Mouse (Mus musculus) spleen, embryonic (tissue): ENCODE measurements at regions not wholly inside any gene's neighbourhood (a gene's known extent, or its start where the extent isn't known, plus 50 kb on each side); places are given as distances from the start of the nearest gene placed in this dataset.

Experiments
- CTCF ChIA-PET: fragments of 350-600 bp; sonication (Branson Sonifier 250); formaldehyde crosslinking; loops from one replicate; lab custom pipeline; 2022; lab: Charles Lee

DNA sequence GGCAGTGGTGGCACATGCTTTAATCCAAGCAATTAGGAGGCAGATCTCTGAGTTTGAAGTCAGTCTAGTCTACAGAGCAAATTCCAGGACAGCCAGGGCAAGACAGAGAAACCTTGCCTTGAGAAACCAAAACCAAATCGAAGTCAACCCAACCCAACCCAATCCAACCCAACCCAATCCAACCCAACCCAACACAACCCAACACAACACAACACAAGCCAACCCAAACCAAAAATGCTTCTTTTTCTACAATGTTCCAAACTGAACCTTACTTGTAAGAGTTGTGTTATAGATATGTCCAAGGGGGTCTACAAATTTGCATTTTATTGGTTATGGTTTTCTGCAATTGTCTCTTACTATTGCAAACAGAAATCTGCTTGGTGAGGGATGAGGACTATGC is 52.8 kb upstream of the Chodl start:
- CTCF ChIA-PET: no interaction called here

GRCm38 (mm10) chr16:78859006-78859405 is 71.7 kb upstream of the Chodl start:
- CTCF ChIA-PET: no interaction called here

- CTCF ChIA-PET: no interaction called here
Observed at GRCm38 (mm10) chr16:78830957-78831356, 99.8 kb upstream of the Chodl start.

- CTCF ChIA-PET: no interaction called here
Observed at GRCm38 (mm10) chr16:78827739-78828138, 103.0 kb upstream of the Chodl start.

DNA sequence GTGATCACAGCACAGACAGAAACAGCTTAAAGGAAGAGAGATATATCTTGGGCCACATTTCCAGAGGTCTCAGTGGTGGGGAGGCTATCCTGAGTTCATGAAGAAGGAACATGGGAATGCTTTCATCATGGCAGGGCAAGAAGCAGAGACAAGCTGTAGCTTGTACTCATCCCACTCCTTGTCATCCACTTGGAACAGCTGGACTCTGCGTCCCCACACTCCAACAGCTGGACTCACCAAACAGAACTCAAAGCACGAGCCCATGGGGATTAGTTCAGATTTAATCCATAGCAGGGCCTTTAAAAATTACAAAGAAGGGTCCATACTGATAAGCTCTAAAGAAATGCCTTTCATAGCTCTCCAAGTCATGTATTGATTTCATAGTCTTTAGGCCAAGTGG is 140.7 kb upstream of the Chodl start:
- CTCF ChIA-PET: no interaction called here

DNA sequence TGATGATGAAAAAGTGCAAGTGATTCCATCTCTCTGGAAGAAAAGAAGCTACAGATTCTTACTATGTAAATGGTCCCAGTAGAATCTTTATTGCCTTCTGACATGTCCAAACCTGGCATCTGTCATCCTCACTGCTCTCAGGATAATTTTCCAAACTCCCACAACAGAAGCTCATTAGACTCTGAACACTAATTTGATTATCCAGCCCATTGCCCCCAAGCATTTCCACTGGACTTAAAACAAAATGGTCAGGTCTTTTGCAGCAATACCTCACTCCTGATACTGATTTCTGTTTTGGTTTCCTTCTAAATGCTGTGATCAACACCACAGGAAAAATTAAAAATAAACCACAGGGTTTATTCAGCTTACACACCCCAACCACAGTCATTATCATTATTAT is 171.5 kb upstream of the Chodl start:
- CTCF ChIA-PET: no interaction called here

GRCm38 (mm10) chr16:78737902-78738301 is 161.4 kb upstream of the D16Ertd472e start:
- CTCF ChIA-PET: no interaction called here

- CTCF ChIA-PET: no interaction called here
Observed at GRCm38 (mm10) chr16:78730583-78731501, 154.3 kb upstream of the D16Ertd472e start.

DNA sequence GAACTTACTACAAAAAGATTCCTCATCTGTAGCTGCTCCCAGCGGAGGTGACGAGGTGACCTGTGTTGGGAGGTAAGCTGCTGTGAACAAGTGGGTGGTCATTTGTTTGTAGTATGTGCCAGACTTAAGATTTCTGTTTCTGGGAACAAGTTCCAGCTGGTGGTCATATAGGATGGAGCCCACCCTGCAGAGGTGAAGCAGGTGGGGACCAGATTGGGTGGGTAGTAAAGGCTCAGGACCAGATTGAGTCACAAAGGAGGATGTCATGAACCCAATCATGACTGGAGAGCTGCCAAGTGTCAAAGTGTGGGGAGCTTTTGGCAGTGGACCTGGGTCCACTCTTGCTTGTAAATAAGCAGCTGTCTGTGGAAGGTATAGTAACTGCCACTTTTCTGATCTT is 149.0 kb upstream of the D16Ertd472e start:
- CTCF ChIA-PET: no interaction called here

DNA sequence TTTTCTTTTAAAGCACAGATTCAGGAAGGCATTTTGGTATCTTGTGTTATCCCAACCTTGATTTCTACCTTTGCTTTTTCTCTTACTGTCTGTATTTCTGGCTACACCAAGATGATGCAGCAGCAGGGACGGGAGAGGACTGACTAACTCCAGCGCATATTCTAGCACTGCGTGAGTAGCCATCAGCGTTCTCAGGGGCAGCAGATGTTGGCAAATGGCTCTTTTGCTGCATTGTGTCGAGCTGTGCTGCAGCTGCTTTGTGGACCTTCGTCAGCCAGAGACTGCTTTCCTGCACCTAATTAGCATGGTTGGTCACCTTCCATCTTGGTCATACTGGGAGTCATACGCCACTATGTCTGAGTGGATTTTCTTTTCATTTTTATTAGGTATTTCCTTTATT is 133.4 kb upstream of the D16Ertd472e start:
- CTCF ChIA-PET: no interaction called here

GRCm38 (mm10) chr16:78707566-78707965 is 131.1 kb upstream of the D16Ertd472e start:
- CTCF ChIA-PET: no interaction called here

- CTCF ChIA-PET: no interaction called here
Observed at GRCm38 (mm10) chr16:78707165-78707564, 130.7 kb upstream of the D16Ertd472e start.

DNA sequence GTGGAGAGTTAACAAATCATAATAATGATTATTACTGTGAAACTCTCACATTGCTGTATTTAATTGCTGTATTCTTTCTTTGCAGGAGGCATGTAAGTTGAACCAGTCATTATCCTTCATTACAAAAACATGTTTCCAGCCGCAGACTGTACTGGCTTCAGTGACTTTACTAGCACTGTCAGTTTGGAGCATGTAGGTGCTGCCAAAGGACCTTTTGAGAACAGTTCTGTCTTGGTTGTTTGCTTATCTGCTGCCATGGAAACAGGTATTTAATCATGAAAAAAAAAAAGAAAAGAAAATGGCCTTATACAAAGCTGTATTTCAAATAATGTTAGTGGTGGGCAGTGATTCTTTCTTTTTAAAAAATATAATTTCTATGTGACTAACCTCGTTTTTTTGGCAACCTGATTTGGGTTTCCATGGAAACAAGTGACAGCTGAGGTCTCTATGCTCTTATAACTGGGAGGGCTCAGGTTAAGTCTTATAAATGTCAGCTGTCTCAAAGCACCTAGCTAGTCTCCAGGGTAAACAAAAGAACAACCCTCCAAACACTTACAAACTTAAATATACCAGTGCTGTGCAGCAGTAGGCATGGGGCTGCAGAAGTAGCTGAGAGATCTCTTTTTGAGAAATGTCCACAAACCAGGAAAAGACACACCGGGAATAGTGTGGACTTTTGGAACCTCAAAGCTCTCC is 121.2 kb upstream of the D16Ertd472e start:
- CTCF ChIA-PET: interaction anchor here (0.6 kb wide), 1 partner anchor 186 kb away, joined by 3 read pairs; no protein-coding TSS in a partner anchor

DNA sequence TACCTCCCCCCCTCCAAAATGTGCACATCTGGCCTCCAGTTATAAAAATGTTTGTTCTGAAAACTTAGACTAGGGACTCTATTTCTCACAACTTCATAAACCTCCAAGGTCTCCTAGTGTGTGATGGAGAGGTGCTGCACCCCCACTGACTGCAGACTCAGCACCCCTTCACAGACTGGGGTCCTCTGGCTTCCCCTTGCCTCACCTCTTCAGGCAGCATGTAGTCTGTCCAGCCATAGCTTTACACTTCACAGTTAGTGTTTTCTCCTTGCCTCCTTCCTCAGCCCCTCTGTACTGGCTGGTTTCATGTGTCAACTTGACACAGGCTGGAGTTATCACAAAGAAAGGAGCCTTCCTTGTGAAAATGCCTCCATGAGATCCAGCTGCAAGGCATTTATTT is 111.7 kb upstream of the D16Ertd472e start:
- CTCF ChIA-PET: no interaction called here

- CTCF ChIA-PET: no interaction called here
Observed at GRCm38 (mm10) chr16:78685160-78685559, 108.7 kb upstream of the D16Ertd472e start.

GRCm38 (mm10) chr16:78684031-78684430 is 107.5 kb upstream of the D16Ertd472e start:
- CTCF ChIA-PET: no interaction called here

DNA sequence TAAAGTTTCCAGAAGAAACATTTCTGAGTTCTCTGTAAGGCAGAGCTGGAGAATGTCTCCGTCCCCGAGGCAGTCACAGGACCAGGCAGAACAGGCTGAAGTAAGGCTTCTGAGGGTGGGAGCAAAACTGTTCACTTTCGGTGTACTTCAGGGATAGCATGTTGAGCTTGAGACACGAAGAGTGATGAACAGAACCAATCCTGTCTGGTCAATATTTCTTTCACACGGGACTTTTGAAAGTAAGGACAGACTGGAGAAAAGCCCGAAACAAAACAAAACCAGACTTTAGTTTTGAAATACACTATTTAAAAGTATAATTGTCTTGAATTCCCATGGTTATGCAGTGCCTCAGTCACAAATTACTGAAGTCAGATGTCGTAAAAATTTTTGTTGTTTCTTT is 84.6 kb upstream of the D16Ertd472e start:
- CTCF ChIA-PET: no interaction called here

DNA sequence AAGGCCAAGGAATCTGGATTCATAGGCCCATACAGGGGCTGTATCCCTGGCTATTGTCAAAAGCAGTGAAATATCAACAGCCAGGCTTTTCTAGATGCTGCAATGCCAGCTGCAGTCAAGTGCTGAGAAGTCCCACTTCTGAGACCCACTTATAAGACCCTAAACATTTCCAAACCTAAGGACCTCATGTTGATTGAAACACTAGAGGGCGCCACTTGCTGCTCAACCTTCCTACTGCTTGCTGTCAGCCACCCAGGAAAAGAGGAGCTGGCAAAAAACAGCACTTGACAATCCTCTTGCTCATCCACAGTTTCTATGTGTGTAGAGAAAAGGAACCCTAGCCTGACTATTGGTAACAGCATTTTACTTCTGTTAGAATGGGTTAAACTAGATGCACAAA is 68.2 kb upstream of the D16Ertd472e start:
- CTCF ChIA-PET: no interaction called here

GRCm38 (mm10) chr16:78641717-78642116 is 65.2 kb upstream of the D16Ertd472e start:
- CTCF ChIA-PET: no interaction called here

GRCm38 (mm10) chr16:78641205-78641604 is 64.7 kb upstream of the D16Ertd472e start:
- CTCF ChIA-PET: no interaction called here

DNA sequence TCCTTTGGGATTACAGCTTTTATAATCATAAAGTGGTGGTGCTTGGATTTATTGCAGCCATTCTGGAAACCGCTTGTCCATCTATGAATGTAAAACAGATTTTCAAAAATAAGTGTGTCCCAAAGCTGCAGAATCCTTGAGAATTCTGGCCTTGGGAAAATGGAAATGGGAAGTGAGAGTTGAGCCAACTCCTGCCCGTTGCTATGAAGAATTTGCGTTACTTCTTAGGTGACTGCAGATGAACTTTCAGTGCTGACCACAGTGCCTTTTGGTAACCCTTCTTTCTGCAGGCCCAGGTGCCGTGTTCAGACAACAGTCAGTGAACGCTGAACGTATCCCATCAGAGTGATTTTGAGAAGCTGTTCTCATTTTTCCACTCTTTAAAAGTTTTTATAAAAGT is 60.9 kb upstream of the D16Ertd472e start:
- CTCF ChIA-PET: no interaction called here

- CTCF ChIA-PET: no interaction called here
Observed at GRCm38 (mm10) chr16:78637015-78637414, 60.5 kb upstream of the D16Ertd472e start.

GRCm38 (mm10) chr16:78635774-78636173 is 59.3 kb upstream of the D16Ertd472e start:
- CTCF ChIA-PET: interaction anchor here (1.2 kb wide), 1 partner anchor 181 kb away, joined by 4 read pairs; no protein-coding TSS in a partner anchor
